Mouse (Mus musculus): ENCODE measurements around the gene 1700015G11Rik.
A peak's percentile ranks its signal among the peaks of the same experiment; 100 is the strongest.

1700015G11Rik gene

GRCm38 (mm10) chr7:52015628-52016027, at the start of gene 1700015G11Rik:
Gene 1700015G11Rik, minus strand, starts transcription at chr7:52015728.
- DNase-seq (ENCODE audit: low spot score) = no peak

DNA sequence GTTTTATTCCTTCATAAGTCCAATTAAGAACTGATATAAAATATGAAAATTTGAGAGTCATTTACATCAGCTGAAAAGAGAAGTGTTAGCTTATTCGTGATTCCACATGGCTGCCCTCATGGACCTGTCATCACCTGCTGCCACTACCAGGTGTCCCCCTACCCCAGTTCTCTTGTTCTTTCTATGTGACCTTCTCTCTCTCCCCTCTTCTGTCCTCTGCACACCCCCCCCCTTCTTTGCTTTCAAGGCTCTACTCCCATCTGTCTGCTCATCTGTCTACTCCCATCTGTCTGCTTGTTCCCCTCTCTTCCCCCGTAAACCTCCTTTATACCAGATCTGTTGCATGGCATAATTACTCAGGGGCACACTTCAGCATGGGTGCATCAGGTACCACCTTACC, 41.4 kb upstream of the 1700015G11Rik start:
- no peak for DNase-seq (ENCODE audit: low spot score)

DNA sequence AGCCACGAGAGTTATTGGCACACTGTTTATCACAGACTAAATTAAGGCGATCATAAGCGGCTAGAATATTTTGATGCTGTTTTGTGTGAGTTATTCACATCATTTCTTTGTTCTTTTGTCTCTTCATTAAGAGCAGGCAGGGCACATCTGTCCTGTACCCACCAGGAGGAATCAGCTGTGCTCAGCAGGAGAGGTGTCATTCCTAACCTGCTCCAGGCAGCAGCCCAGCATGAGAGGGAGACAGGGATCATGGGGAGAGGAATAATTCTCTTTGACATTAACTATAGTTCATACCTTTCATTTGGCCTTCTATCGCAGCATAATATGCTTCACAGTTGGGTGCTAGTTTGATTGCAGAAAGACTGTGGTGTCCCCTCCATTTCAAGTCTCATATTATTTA, 40.7 kb upstream of the 1700015G11Rik start:
- DNase-seq (ENCODE audit: low spot score) = no peak

DNA sequence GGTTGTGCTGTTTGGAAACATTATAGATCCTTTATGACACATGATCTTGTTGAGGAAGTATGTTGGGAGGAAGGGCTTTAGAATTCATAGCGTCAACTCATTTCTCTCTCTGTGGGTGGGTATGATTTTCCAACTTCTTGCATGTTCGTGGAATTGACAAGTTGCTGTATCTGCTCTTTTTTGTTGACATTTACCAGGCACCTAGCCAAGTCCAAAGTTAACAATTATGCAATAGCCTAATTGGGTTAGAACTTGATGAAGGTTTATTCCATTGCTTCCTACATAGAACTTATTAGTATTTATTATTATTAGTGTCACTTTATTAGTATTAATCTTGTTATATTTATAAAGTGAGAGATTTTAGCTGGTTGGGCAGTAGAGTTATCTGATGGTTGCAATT, 40.3 kb upstream of the 1700015G11Rik start:
- DNase-seq (ENCODE audit: low spot score) = no peak

GRCm38 (mm10) chr7:52037600-52038582, 22.4 kb upstream of the 1700015G11Rik start:
- DNase-seq (ENCODE audit: low spot score) = peak; percentile 3

- DNase-seq (ENCODE audit: low spot score) = no peak
Observed at GRCm38 (mm10) chr7:52024050-52024626, 8.6 kb upstream of the 1700015G11Rik start.

DNA sequence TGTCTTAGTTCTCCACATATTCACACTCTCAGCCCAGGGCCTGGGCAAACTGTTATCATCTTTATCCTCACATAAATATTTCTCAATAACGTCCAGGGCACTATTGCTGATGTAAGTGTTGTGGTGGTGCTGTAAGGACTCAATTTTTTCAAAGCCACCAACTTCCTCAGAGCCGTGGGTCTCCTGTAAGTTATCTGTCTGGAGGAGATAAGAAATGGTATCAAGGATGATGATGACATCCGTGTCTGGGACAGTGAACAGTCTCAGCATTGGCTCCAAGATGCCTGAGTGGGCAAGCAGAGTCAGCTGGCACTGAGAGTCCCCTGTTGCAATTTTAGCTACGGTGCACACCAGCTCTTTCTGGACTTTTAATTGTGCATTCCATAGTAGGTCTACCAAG, 6.5 kb upstream of the 1700015G11Rik start:
- no peak for DNase-seq (ENCODE audit: low spot score)

DNA sequence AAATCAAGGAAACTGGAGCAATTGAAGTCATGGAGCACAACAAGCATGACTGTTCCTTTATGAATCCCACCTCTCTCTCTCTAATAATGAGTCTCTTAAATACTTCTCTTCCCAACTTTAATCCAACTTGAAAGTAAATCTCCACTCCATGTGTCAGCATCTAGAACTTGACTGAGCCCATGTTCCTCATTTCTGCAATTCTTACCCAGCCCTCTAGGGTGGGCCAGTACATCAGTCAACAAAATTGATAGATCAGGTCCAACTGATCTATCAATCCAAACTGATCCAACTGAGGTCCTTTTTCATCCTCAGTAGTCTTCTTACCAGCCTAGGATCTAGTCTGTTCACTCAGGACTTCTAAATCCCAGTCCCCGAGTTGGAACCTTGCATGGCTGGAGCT, 348 bp downstream of the 1700015G11Rik start:
- DNase-seq (ENCODE audit: low spot score) = no peak

DNA sequence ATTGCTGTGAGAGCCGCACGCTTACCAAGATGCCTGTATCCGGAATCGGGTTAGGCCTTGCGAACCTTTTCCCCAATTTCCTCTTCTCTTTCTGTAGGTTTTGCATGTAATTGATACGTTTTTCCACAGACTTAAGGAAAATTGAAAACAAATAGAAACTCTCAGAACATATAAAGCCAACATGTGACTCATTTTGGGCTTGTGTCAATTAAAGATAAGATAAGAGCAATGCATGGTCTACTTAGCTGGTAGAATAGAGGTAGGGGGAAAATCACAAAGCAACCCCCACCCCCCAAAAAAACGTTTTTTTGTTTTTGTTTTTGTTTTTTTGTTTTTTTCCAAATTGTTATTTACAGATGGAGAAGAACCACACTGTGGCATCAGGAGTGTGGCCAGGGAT, 2.1 kb downstream of the 1700015G11Rik start:
- no peak for DNase-seq (ENCODE audit: low spot score)

GRCm38 (mm10) chr7:52007138-52007537, 8.4 kb downstream of the 1700015G11Rik start:
- no peak for DNase-seq (ENCODE audit: low spot score)

DNA sequence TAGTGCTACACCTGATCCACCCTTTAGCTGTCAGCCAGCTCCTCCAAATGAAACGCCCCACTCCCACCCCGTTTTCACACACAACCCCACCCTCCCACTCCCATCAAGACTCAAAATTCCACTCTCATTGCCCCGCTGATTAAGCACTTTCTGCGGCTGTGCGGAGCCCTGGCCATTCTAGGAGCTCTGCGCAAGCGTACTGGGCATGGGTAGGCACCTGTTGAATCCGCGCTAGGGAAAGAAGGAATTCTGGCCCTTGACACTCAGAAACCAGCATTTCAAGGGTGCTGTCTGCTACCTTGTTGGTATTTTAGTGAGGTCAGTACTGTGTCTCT, 9.3 kb downstream of the 1700015G11Rik start:
- no peak for DNase-seq (ENCODE audit: low spot score)

- DNase-seq (ENCODE audit: low spot score) = peak; percentile 95
Observed at GRCm38 (mm10) chr7:52005511-52006295, 9.8 kb downstream of the 1700015G11Rik start, which contains the start of gene Svip. Gene Svip, minus strand, starts transcription at chr7:52006018.

- DNase-seq (ENCODE audit: low spot score) = no peak
Observed at GRCm38 (mm10) chr7:51991020-51991419, 24.5 kb downstream of the 1700015G11Rik start.

GRCm38 (mm10) chr7:51986909-51987308, 28.6 kb downstream of the 1700015G11Rik start:
- DNase-seq (ENCODE audit: low spot score) = peak; percentile 5

DNA sequence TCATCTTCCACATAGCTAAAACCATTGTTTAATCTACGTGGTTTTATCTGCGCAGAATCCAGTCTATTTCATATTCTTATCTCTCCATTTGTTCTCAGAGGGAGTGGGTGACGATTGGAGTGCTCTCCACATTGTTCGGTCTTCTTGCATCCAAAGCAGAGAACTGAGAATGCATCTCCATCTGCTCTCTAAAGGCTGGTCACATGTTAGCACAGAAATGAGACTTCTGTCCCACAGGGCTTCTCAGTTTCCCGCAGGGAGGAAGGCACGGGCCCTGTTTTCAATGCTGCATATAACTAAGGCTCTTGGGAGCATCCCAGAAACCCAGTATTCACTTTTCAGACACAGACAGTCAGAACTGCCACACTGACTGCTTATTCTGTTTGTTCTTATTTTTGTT, 29.8 kb downstream of the 1700015G11Rik start:
- DNase-seq (ENCODE audit: low spot score) = no peak

DNA sequence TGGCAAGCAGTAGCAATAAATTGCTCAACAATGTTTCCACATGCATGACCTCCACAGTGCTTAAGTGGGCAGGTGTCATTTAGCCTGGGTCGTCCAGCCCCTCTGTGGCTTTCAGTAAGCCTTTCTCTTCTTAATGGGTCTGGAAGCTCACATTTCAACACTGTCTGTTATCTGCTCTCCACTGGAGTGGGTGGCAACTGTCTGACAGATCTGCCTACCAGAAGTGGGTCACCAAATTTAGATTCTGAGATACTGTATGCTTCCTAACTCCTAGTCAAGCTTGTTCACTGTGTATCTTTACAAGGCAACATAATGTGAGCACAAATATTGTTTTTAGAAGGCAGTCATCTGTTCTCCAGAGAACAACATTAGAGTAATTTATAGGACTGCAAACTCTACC, 33.2 kb downstream of the 1700015G11Rik start:
- DNase-seq (ENCODE audit: low spot score) = no peak

DNA sequence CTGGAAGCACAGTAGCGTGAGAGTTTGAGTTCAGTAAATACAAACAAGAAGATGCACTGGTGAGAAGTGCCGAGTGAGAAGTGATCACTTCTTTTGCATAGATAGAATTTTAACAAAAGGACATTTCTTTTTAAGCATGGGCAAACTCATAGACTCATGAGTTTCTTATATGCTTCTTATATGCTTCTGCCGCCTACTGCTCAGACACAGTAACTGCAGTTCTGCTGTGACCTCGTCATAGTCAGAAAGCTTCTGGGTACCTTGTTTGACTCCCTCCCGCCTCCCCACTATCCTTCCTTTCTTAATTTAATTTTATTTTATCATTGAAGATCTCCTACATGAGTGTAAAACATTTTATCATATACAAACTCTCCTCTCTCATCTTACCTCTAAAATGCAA, 36.3 kb downstream of the 1700015G11Rik start:
- DNase-seq (ENCODE audit: low spot score) = no peak

GRCm38 (mm10) chr7:51975181-51975580, 40.3 kb downstream of the 1700015G11Rik start:
- no peak for DNase-seq (ENCODE audit: low spot score)

DNA sequence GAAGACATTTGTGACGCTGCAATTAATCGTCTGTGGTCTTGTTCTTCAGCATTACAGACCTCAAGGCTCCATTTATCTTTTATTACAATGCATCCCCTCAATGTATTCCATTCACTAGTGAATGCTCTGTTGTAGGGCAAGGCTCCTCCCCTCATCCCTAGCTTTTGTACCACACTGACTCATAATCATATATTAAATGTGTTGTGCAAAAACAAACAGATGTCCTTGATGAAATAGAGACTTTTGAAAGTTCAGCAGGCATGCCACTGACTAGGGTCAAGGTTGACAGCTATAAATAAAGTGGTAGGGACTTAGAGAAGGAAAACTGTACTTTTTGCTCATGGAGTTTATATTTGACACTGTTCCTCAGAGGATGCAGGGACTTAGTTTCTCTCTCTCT, 42.0 kb downstream of the 1700015G11Rik start:
- DNase-seq (ENCODE audit: low spot score) = no peak

DNA sequence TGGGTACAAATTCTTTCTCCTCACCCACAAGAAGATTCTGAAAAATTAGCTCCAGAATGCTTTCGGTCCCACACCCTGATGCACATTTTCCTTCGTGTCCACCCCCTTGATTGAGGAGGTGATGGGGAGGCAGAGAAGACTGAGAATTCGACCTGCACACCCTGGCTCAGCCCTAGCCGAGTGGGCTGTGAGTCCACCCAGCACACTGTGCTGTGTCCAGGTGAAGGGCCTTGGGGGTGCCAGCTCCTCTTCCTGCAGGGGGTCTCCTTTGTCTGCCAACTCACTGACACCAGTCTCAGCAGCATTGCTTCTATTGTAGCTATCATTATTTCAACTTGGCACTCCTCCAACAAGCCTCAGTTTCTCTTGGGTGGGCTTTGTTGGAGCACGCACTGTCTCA, 42.4 kb downstream of the 1700015G11Rik start:
- DNase-seq (ENCODE audit: low spot score) = no peak

- DNase-seq (ENCODE audit: low spot score) = peak; percentile 16
Observed at GRCm38 (mm10) chr7:51972252-51972855, 43.2 kb downstream of the 1700015G11Rik start.

GRCm38 (mm10) chr7:51969379-51969778, 46.1 kb downstream of the 1700015G11Rik start:
- no peak for DNase-seq (ENCODE audit: low spot score)

Data from lung, postnatal 25 days (tissue).